Mouse (Mus musculus) B cell, adult 62 days (primary cell): ENCODE data around the gene Rhbdl1. TPM values are rescaled to one million over a fixed set of nuclear protein-coding genes. Genes with fewer than 3 reads are reported as not detected.

Source experiments
- total RNA-seq: library from RNA; stranded (reverse); gene quantifications from 4 replicates; pipeline ENCODE4 v1.2.4, GENCODE M21; 2023

The Rhbdl1 gene
- total RNA-seq, 1 experiment from 2014 or later = 2.9 TPM

Other genes starting within 250 kb of the Rhbdl1 start
- not detected in 4 replicates for gene Gng13, start 120.1 kb downstream of the Rhbdl1 start, total RNA-seq
- 7.5 to 10.0 TPM (median 8.2 TPM) in 4 replicates for gene Chtf18, start 109.9 kb downstream of the Rhbdl1 start, total RNA-seq
- gene Rpusd1, start 109.6 kb downstream of the Rhbdl1 start, total RNA-seq = 5.7 to 7.8 TPM (median 6.6 TPM) in 4 replicates
- 0.21 to 0.22 TPM in 2 of 4 replicates, not detected in the others for gene Mslnl, start 101.3 kb downstream of the Rhbdl1 start, total RNA-seq
- gene Msln, start 82.9 kb downstream of the Rhbdl1 start, total RNA-seq = 0.83 TPM in 1 of 4 replicates, not detected in the others
- gene Narfl, start 63.5 kb downstream of the Rhbdl1 start, total RNA-seq = 33.4 to 44.4 TPM (median 34.9 TPM) in 4 replicates
- 19.7 to 25.0 TPM (median 23.7 TPM) in 4 replicates for gene Haghl, start 51.6 kb downstream of the Rhbdl1 start, total RNA-seq
- gene Ccdc78, start 50.7 kb downstream of the Rhbdl1 start, total RNA-seq = not detected in 4 replicates
- gene Fam173a, start 44.4 kb downstream of the Rhbdl1 start, total RNA-seq = 41.7 to 46.0 TPM (median 43.2 TPM) in 4 replicates
- 2.5 TPM in 1 of 4 replicates, not detected in the others for gene AC134908.4, start 41.6 kb downstream of the Rhbdl1 start, total RNA-seq
- gene Metrn, start 40.2 kb downstream of the Rhbdl1 start, total RNA-seq = 10.5 to 16.8 TPM (median 13.6 TPM) in 4 replicates
- gene Fbxl16, start 28.2 kb downstream of the Rhbdl1 start, total RNA-seq = not detected in 4 replicates
- 18.0 to 20.7 TPM (median 18.5 TPM) in 4 replicates for gene Wdr24, start 13.7 kb downstream of the Rhbdl1 start, total RNA-seq
- gene Jmjd8, start 8.4 kb downstream of the Rhbdl1 start, total RNA-seq = 23.7 to 30.8 TPM (median 26.6 TPM) in 4 replicates
- 54.6 to 61.8 TPM (median 59.7 TPM) in 4 replicates for gene Stub1, start 3.9 kb downstream of the Rhbdl1 start, total RNA-seq
- gene Gm20683, start 4.5 kb upstream of the Rhbdl1 start, total RNA-seq = 1.3 to 4.6 TPM (median 2.3 TPM) in 4 replicates
- 60.3 to 71.6 TPM (median 67.0 TPM) in 4 replicates for gene Rhot2, start 7.6 kb upstream of the Rhbdl1 start, total RNA-seq
- gene Wdr90, start 24.2 kb upstream of the Rhbdl1 start, total RNA-seq = 31.7 to 38.7 TPM (median 35.9 TPM) in 4 replicates
- 1.4 to 5.1 TPM (median 2.8 TPM) in 4 replicates for gene Mcrip2, start 31.5 kb upstream of the Rhbdl1 start, total RNA-seq
- gene Mettl26, start 37.8 kb upstream of the Rhbdl1 start, total RNA-seq = 19.5 to 27.4 TPM (median 23.1 TPM) in 4 replicates
- 5.2 to 8.4 TPM (median 7.1 TPM) in 4 replicates for gene Wfikkn1, start 43.6 kb upstream of the Rhbdl1 start, total RNA-seq
- gene Rab40c, start 82.4 kb upstream of the Rhbdl1 start, total RNA-seq = 22.5 to 27.0 TPM (median 25.2 TPM) in 4 replicates
- gene Pigq, start 107.6 kb upstream of the Rhbdl1 start, total RNA-seq = 64.5 to 69.3 TPM (median 67.8 TPM) in 4 replicates
- gene Nhlrc4, start 107.7 kb upstream of the Rhbdl1 start, total RNA-seq = not detected in 4 replicates
- not detected in 4 replicates for gene A930017K11Rik, start 115.3 kb upstream of the Rhbdl1 start, total RNA-seq
- gene Capn15, start 148.5 kb upstream of the Rhbdl1 start, total RNA-seq = 37.2 to 41.1 TPM (median 38.7 TPM) in 4 replicates
- 8.4 to 9.0 TPM (median 8.7 TPM) in 4 replicates for gene Rab11fip3, start 232.3 kb upstream of the Rhbdl1 start, total RNA-seq